Mouse (Mus musculus) ES-E14 (cell line): ENCODE results near the gene Nup133. TPM values are rescaled to one million over a fixed set of nuclear protein-coding genes. Genes with fewer than 3 reads are reported as not detected.
A peak's percentile ranks its signal among the peaks of the same experiment; 100 is the strongest.

Source experiments
- DNase-seq: peaks from one replicate; pipeline ENCODE4 v3.0.0-alpha.2; 2013; ENCODE audit warnings: low read depth, low spot score
- H3K27ac ChIP-seq: 2 replicates; pipeline ENCODE4 v1.5.1; 2012; ENCODE audit warnings: low read depth, mild to moderate bottlenecking, low read length, moderate library complexity, mixed read lengths; ENCODE audit not compliant: poor library complexity, insufficient read depth, severe bottlenecking
- H3K36me3 ChIP-seq: 2 replicates; pipeline ENCODE4 v1.6.1; 2012; ENCODE audit warnings: mild to moderate bottlenecking, low read length, moderate library complexity, mixed read lengths; ENCODE audit not compliant: control insufficient read depth, poor library complexity, insufficient read depth, severe bottlenecking
- H3K4me1 ChIP-seq, 2 experiments: fragments of 150-350 bp in 1 of 2; sonication (generic) in 1 of 2; 2 replicates each; pipeline ENCODE4 v1.6.1; 2012; ENCODE audit warnings: low read length in 2 of 2, mild to moderate bottlenecking in 1 of 2, mixed read lengths in 1 of 2; ENCODE audit not compliant: control insufficient read depth in 2 of 2, insufficient read depth in 2 of 2, poor library complexity in 1 of 2
- H3K4me3 ChIP-seq, 2 experiments: fragments of 150-350 bp in 1 of 2; sonication (generic) in 1 of 2; 2 replicates each; pipeline ENCODE4 v1.5.1; 2012; ENCODE audit warnings: low read length in 2 of 2, low read depth in 1 of 2, mild to moderate bottlenecking in 1 of 2, mixed read lengths in 1 of 2; ENCODE audit not compliant: insufficient read depth in 1 of 2, poor library complexity in 1 of 2, severe bottlenecking in 1 of 2
- H3K9ac ChIP-seq: 2 replicates; pipeline ENCODE4 v1.6.1; 2012; ENCODE audit warnings: low read depth, mild to moderate bottlenecking, low read length, mixed read lengths; ENCODE audit not compliant: poor library complexity, insufficient read depth, severe bottlenecking
- H3K9me3 ChIP-seq: fragments of 150-350 bp; sonication (generic); 2 replicates; pipeline ENCODE4 v1.6.1; 2012; ENCODE audit warnings: low read depth, mild to moderate bottlenecking, low read length; ENCODE audit not compliant: control insufficient read depth, insufficient read depth
- CHD2 ChIP-seq: IDR thresholded peaks from 2 replicates; pipeline ENCODE4 v1.6.1; 2014; ENCODE audit warnings: mild to moderate bottlenecking, low read depth, low read length, inconsistent platforms
- HCFC1 ChIP-seq: IDR thresholded peaks from 2 replicates; pipeline ENCODE4 v1.6.1; 2012; ENCODE audit warnings: low read length, inconsistent platforms, borderline replicate concordance; ENCODE audit not compliant: insufficient read depth
- MAFK ChIP-seq: IDR thresholded peaks from 2 replicates; pipeline ENCODE4 v1.6.1; 2014; ENCODE audit warnings: mild to moderate bottlenecking, low read depth, low read length, inconsistent platforms; ENCODE audit not compliant: insufficient read depth
- ZC3H11A ChIP-seq: IDR thresholded peaks from 2 replicates; pipeline ENCODE4 v1.6.1; 2012; ENCODE audit warnings: low read depth, mild to moderate bottlenecking, inconsistent platforms, low read length, borderline replicate concordance
- ZNF384 ChIP-seq: IDR thresholded peaks from 2 replicates; pipeline ENCODE4 v1.6.1; 2012; ENCODE audit warnings: low read depth, low read length, inconsistent platforms
- in situ Hi-C, 2 experiments: fragments of 600-800 bp; cut with MboI; formaldehyde crosslinking; loops; one replicate each; pipeline ENCODE4 v1.15.1; 2025; ENCODE audit warnings: low sequenced_read_pairs in 2 of 2, inconsistent platforms in 1 of 2; ENCODE audit not compliant: unreplicated experiment in 2 of 2
- total RNA-seq: library from RNA; depleted of rRNA; stranded (reverse); fragments of 300-350 nt; gene quantifications from 2 replicates; pipeline ENCODE4 v1.2.3, GENCODE M21; 2012

Gene Nup133
- total RNA-seq, 1 experiment = 71.0 TPM

DNA sequence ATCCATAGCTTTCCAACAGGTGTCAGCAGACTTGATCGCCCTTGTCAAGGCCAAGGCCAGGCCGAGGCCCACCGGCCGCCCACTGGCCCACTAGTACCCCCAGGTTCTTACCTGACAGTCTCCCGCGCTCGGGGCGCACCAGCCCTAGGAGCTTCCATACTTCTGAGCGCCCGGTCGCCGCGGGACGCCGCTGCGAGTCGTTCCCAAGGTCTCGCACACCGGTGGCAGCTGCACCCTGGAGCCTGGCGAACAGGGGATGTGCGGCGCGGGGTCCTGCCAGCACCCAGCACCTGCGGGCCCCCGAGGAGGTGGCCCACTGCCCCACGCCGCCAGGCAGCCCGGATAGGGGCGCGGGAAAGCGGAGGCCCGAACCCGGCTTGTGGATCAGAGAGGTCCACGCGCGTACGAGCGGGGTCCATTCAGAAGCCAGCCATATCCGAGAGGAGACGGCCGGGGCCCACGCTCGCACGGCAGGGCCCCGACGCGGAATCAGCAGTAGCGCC, 33.3 kb upstream of the Nup133 start:
- peak; percentile 15 for DNase-seq
- peak overlapping the region; percentile 25; the same call in 1 of the 2 replicates for H3K27ac ChIP-seq
- no peaks in the 10 kb centered on the region for H3K36me3 ChIP-seq
- peak overlapping the region; percentile 73 to 92 for H3K4me3 ChIP-seq
- H3K9me3 ChIP-seq = no peaks in the 10 kb centered on the region
- peak overlapping the region; percentile 92 for H3K9ac ChIP-seq
- in situ Hi-C loops = no loop called here
- no peak for TF ChIP-seq MAFK
- TF ChIP-seq ZC3H11A = no peak
- TF ChIP-seq CHD2 = no peak
- no peak for TF ChIP-seq HCFC1
- no peak for TF ChIP-seq ZNF384
- peaks cover 0 to 2% of the 10 kb centered on the region in 2 experiments; a peak in 1 of 4 replicates for H3K4me1 ChIP-seq

- Histone ChIP-seq H3K4me1 (peaks cover 0 to 2% of the 10 kb centered on the region in 2 experiments; a peak in 1 of 4 replicates), H3K9ac (no peak overlapping the region)
- no peak for DNase-seq
Measured at GRCm38 (mm10) chr8:123981674-123982073, 32.6 kb upstream of the Nup133 start.

GRCm38 (mm10) chr8:123980239-123980638, 31.2 kb upstream of the Nup133 start:
- in situ Hi-C loops = no loop called here
- H3K4me3 ChIP-seq = no peak overlapping the region
- TF ChIP-seq HCFC1 (no peak), ZNF384 (no peak), CHD2 (no peak), ZC3H11A (no peak), MAFK (no peak)
- H3K9ac ChIP-seq = no peak overlapping the region
- H3K36me3 ChIP-seq = no peaks in the 10 kb centered on the region
- no peak for DNase-seq
- no peaks in the 10 kb centered on the region for H3K9me3 ChIP-seq
- H3K4me1 ChIP-seq = peaks cover 0 to 2% of the 10 kb centered on the region in 2 experiments; a peak in 1 of 4 replicates
- H3K27ac ChIP-seq = no peak overlapping the region

More at GRCm38 (mm10) chr8:123981674-123982073, 32.6 kb upstream of the Nup133 start:
- no peaks in the 10 kb centered on the region for H3K36me3 ChIP-seq
- in situ Hi-C loops = no loop called here
- H3K9me3 ChIP-seq = no peaks in the 10 kb centered on the region
- H3K27ac ChIP-seq = no peak overlapping the region
- TF ChIP-seq MAFK (no peak), CHD2 (no peak), ZNF384 (no peak), HCFC1 (no peak), ZC3H11A (no peak)
- H3K4me3 ChIP-seq = no peak overlapping the region

DNA sequence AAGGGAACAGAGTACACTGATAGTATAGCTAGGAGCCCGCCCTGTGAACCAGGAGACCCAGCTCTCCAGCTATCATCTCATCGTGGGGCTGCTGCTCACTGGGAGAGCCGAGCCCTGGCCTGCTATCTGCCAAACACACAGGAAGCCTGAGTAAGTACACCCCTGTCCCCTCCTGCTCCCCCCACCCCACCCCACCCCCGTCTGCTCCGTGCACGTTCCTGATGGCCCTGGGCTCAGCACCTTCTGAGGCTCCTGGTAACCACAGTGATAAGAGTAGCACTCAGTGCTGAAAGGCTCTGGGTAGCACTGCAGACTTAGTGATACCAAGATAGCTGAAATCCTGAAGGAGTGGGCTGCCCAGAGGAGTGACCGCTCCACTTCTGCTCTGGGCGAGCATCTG, 29.9 kb upstream of the Nup133 start:
- in situ Hi-C loops = no loop called here
- Histone ChIP-seq H3K9ac (no peak overlapping the region), H3K27ac (no peak overlapping the region), H3K4me3 (no peak overlapping the region), H3K9me3 (no peaks in the 10 kb centered on the region), H3K4me1 (no peaks in the 10 kb centered on the region; a peak in 1 of 4 replicates), H3K36me3 (no peaks in the 10 kb centered on the region)
- TF ChIP-seq MAFK (no peak), ZNF384 (no peak), CHD2 (no peak), HCFC1 (no peak), ZC3H11A (no peak)
- no peak for DNase-seq
